Mouse (Mus musculus): Measurements from ENCODE around the gene Ednra. TPM values are rescaled to one million over a fixed set of nuclear protein-coding genes. Genes with fewer than 3 reads are reported as not detected.

The Ednra gene
- polyA plus RNA-seq, 1 experiment from 2014 or later, result 16.1 TPM

- Histone ChIP-seq H3K4me1 (ENCODE audit: control insufficient read depth, insufficient read depth, low read length) (no peaks in the 10 kb centered on the region), H3K27ac (ENCODE audit: low read length) (no peak overlapping the region), H3K27me3 (replicated peaks; ENCODE audit: control insufficient read depth, insufficient read depth, low read length) (no peaks in the 10 kb centered on the region), H3K9ac (ENCODE audit: low read depth, low read length) (no peak overlapping the region), H3K4me3 (ENCODE audit: low read length) (no peak overlapping the region), H3K4me2 (ENCODE audit: low read depth, low read length) (no peak overlapping the region), H3K36me3 (ENCODE audit: control insufficient read depth, insufficient read depth, low read length) (no peaks in the 10 kb centered on the region), H3K9me3 (ENCODE audit: control insufficient read depth, low read length) (no peaks in the 10 kb centered on the region)
- no peak for ATAC-seq
- WGBS, result 58% methylated on average over 4 of the region's 4 CpGs
Observed at GRCm38 (mm10) chr8:77672036-77672435, 52.2 kb downstream of the Ednra start.

- H3K9me3 ChIP-seq (ENCODE audit: control insufficient read depth, low read length), result no peaks in the 10 kb centered on the region
- 81% methylated on average over 4 of the region's 4 CpGs for WGBS
- no peaks in the 10 kb centered on the region for H3K27me3 ChIP-seq (replicated peaks; ENCODE audit: control insufficient read depth, insufficient read depth, low read length)
- H3K9ac ChIP-seq (ENCODE audit: low read depth, low read length), result no peak overlapping the region
- H3K36me3 ChIP-seq (ENCODE audit: control insufficient read depth, insufficient read depth, low read length), result no peaks in the 10 kb centered on the region
- H3K4me2 ChIP-seq (ENCODE audit: low read depth, low read length), result no peak overlapping the region
- H3K4me3 ChIP-seq (ENCODE audit: low read length), result no peak overlapping the region
- H3K27ac ChIP-seq (ENCODE audit: low read length), result no peak overlapping the region
- no peak for ATAC-seq
- no peaks in the 10 kb centered on the region for H3K4me1 ChIP-seq (ENCODE audit: control insufficient read depth, insufficient read depth, low read length)
Observed at GRCm38 (mm10) chr8:77670612-77671363, 53.5 kb downstream of the Ednra start.

GRCm38 (mm10) chr8:77667916-77668315 is 56.3 kb downstream of the Ednra start:
- 87% methylated on average over 5 of the region's 5 CpGs for WGBS
- Histone ChIP-seq H3K27me3 (replicated peaks; ENCODE audit: control insufficient read depth, insufficient read depth, low read length) (no peaks in the 10 kb centered on the region), H3K4me1 (ENCODE audit: control insufficient read depth, insufficient read depth, low read length) (no peaks in the 10 kb centered on the region), H3K4me3 (ENCODE audit: low read length) (no peak overlapping the region), H3K4me2 (ENCODE audit: low read depth, low read length) (no peak overlapping the region), H3K9ac (ENCODE audit: low read depth, low read length) (no peak overlapping the region), H3K9me3 (ENCODE audit: control insufficient read depth, low read length) (no peaks in the 10 kb centered on the region), H3K27ac (ENCODE audit: low read length) (no peak overlapping the region), H3K36me3 (ENCODE audit: control insufficient read depth, insufficient read depth, low read length) (no peaks in the 10 kb centered on the region)
- ATAC-seq, result no peak

GRCm38 (mm10) chr8:77664901-77665300 is 59.4 kb downstream of the Ednra start:
- Histone ChIP-seq H3K36me3 (ENCODE audit: control insufficient read depth, insufficient read depth, low read length) (no peaks in the 10 kb centered on the region), H3K27me3 (replicated peaks; ENCODE audit: control insufficient read depth, insufficient read depth, low read length) (no peaks in the 10 kb centered on the region), H3K9ac (ENCODE audit: low read depth, low read length) (no peak overlapping the region), H3K4me2 (ENCODE audit: low read depth, low read length) (no peak overlapping the region), H3K9me3 (ENCODE audit: control insufficient read depth, low read length) (no peaks in the 10 kb centered on the region), H3K4me3 (ENCODE audit: low read length) (no peak overlapping the region), H3K27ac (ENCODE audit: low read length) (no peak overlapping the region), H3K4me1 (ENCODE audit: control insufficient read depth, insufficient read depth, low read length) (no peaks in the 10 kb centered on the region)
- no peak for ATAC-seq
- WGBS, result 93% methylated on average over 13 of the region's 13 CpGs

GRCm38 (mm10) chr8:77659534-77660080 is 64.7 kb downstream of the Ednra start:
- ATAC-seq, result no peak
- Histone ChIP-seq H3K9ac (ENCODE audit: low read depth, low read length) (no peak overlapping the region), H3K27ac (ENCODE audit: low read length) (no peak overlapping the region), H3K4me2 (ENCODE audit: low read depth, low read length) (no peak overlapping the region), H3K27me3 (replicated peaks; ENCODE audit: control insufficient read depth, insufficient read depth, low read length) (no peaks in the 10 kb centered on the region), H3K4me1 (ENCODE audit: control insufficient read depth, insufficient read depth, low read length) (no peaks in the 10 kb centered on the region), H3K9me3 (ENCODE audit: control insufficient read depth, low read length) (no peaks in the 10 kb centered on the region), H3K4me3 (ENCODE audit: low read length) (no peak overlapping the region), H3K36me3 (ENCODE audit: control insufficient read depth, insufficient read depth, low read length) (no peaks in the 10 kb centered on the region)
- WGBS, result 63% methylated on average over 4 of the region's 4 CpGs

GRCm38 (mm10) chr8:77658356-77658755 is 65.9 kb downstream of the Ednra start:
- H3K9me3 ChIP-seq (ENCODE audit: control insufficient read depth, low read length), result no peaks in the 10 kb centered on the region
- WGBS, result 57% methylated on average over 3 of the region's 3 CpGs
- H3K4me3 ChIP-seq (ENCODE audit: low read length), result no peak overlapping the region
- no peaks in the 10 kb centered on the region for H3K27me3 ChIP-seq (replicated peaks; ENCODE audit: control insufficient read depth, insufficient read depth, low read length)
- H3K9ac ChIP-seq (ENCODE audit: low read depth, low read length), result no peak overlapping the region
- H3K4me1 ChIP-seq (ENCODE audit: control insufficient read depth, insufficient read depth, low read length), result no peaks in the 10 kb centered on the region
- H3K27ac ChIP-seq (ENCODE audit: low read length), result no peak overlapping the region
- no peaks in the 10 kb centered on the region for H3K36me3 ChIP-seq (ENCODE audit: control insufficient read depth, insufficient read depth, low read length)
- H3K4me2 ChIP-seq (ENCODE audit: low read depth, low read length), result no peak overlapping the region
- no peak for ATAC-seq

- Histone ChIP-seq H3K9me3 (ENCODE audit: control insufficient read depth, low read length) (no peaks in the 10 kb centered on the region), H3K9ac (ENCODE audit: low read depth, low read length) (no peak overlapping the region; the same call in 1 of the 2 replicates), H3K27ac (ENCODE audit: low read length) (0 out of 2 replicates have a peak overlapping the region, but pooled peaks have one; percentile 11), H3K27me3 (replicated peaks; ENCODE audit: control insufficient read depth, insufficient read depth, low read length) (no peaks in the 10 kb centered on the region), H3K4me1 (ENCODE audit: control insufficient read depth, insufficient read depth, low read length) (peaks cover 5% of the 10 kb centered on the region; the same call in 1 of the 2 replicates), H3K4me2 (ENCODE audit: low read depth, low read length) (no peak overlapping the region), H3K36me3 (ENCODE audit: control insufficient read depth, insufficient read depth, low read length) (no peaks in the 10 kb centered on the region), H3K4me3 (ENCODE audit: low read length) (no peak overlapping the region)
- peak; percentile 42; the same call in 1 of the 2 replicates for ATAC-seq
- WGBS, result 52% methylated on average over 1 of the region's 1 CpGs
Observed at GRCm38 (mm10) chr8:77650646-77651190, 73.5 kb downstream of the Ednra start.

- Histone ChIP-seq H3K4me1 (ENCODE audit: control insufficient read depth, insufficient read depth, low read length) (no peaks in the 10 kb centered on the region), H3K4me2 (ENCODE audit: low read depth, low read length) (no peak overlapping the region), H3K9ac (ENCODE audit: low read depth, low read length) (no peak overlapping the region), H3K4me3 (ENCODE audit: low read length) (no peak overlapping the region), H3K9me3 (ENCODE audit: control insufficient read depth, low read length) (no peaks in the 10 kb centered on the region), H3K27ac (ENCODE audit: low read length) (no peak overlapping the region), H3K36me3 (ENCODE audit: control insufficient read depth, insufficient read depth, low read length) (no peaks in the 10 kb centered on the region), H3K27me3 (replicated peaks; ENCODE audit: control insufficient read depth, insufficient read depth, low read length) (no peaks in the 10 kb centered on the region)
- no peak for ATAC-seq
- 56% methylated on average over 5 of the region's 5 CpGs for WGBS
Observed at GRCm38 (mm10) chr8:77640093-77640839, 84.0 kb downstream of the Ednra start.

- no peak overlapping the region for H3K9ac ChIP-seq (ENCODE audit: low read depth, low read length)
- H3K27ac ChIP-seq (ENCODE audit: low read length), result no peak overlapping the region
- H3K4me1 ChIP-seq (ENCODE audit: control insufficient read depth, insufficient read depth, low read length), result no peaks in the 10 kb centered on the region
- no peaks in the 10 kb centered on the region for H3K9me3 ChIP-seq (ENCODE audit: control insufficient read depth, low read length)
- 83% methylated on average over 3 of the region's 3 CpGs for WGBS
- H3K4me3 ChIP-seq (ENCODE audit: low read length), result no peak overlapping the region
- H3K36me3 ChIP-seq (ENCODE audit: control insufficient read depth, insufficient read depth, low read length), result no peaks in the 10 kb centered on the region
- H3K27me3 ChIP-seq (replicated peaks; ENCODE audit: control insufficient read depth, insufficient read depth, low read length), result no peaks in the 10 kb centered on the region
- no peak overlapping the region for H3K4me2 ChIP-seq (ENCODE audit: low read depth, low read length)
- no peak for ATAC-seq
Observed at GRCm38 (mm10) chr8:77637593-77637992, 86.7 kb downstream of the Ednra start.
